Mouse (Mus musculus) kidney, adult 18-20 months (tissue): ENCODE data around the gene Unc119b.
A peak's percentile ranks its signal among the peaks of the same experiment; 100 is the strongest.
"Not testable (repeated sequence)": the region's sequence is repeated elsewhere in the genome, so short reads cannot be mapped to it uniquely, and the experiment has no call there.

Source experiments
- DNase-seq: peaks from one replicate; pipeline ENCODE4 v3.0.0; 2021

The Unc119b gene

GRCm38 (mm10) chr5:115083492-115083891, 51.3 kb downstream of the Unc119b start:
- DNase-seq: no peak

- no peak for DNase-seq
Observed at GRCm38 (mm10) chr5:115081636-115082035, 53.1 kb downstream of the Unc119b start.

GRCm38 (mm10) chr5:115076144-115076901, 58.5 kb downstream of the Unc119b start:
- peak; percentile 78 for DNase-seq

GRCm38 (mm10) chr5:115074749-115075148, 60.0 kb downstream of the Unc119b start:
- no peak for DNase-seq

- DNase-seq: not testable (repeated sequence)
Observed at GRCm38 (mm10) chr5:115073306-115073705, 61.5 kb downstream of the Unc119b start.
